Mouse (Mus musculus) adrenal gland, postnatal 25 days (tissue): ENCODE measurements around the gene Mtus2. TPM values are rescaled to one million over a fixed set of nuclear protein-coding genes. Genes with fewer than 3 reads are reported as not detected.
"Not testable (repeated sequence)": the region's sequence is repeated elsewhere in the genome, so short reads cannot be mapped to it uniquely, and the experiment has no call there.

Experiments
- DNase-seq: peaks from one replicate; pipeline ENCODE4 v3.0.0; 2021; ENCODE audit warnings: mixed read lengths
- total RNA-seq: library from RNA; stranded (reverse); gene quantifications from 2 replicates; pipeline ENCODE4 v1.2.3, GENCODE M21; 2021

Mtus2 gene
- total RNA-seq, 1 experiment from 2014 or later, result 4.7 TPM

GRCm38 (mm10) chr5:148283584-148283983 is 326.5 kb downstream of the Mtus2 start:
- DNase-seq, result no peak

- no peak for DNase-seq
Measured at GRCm38 (mm10) chr5:148287529-148287928, 330.4 kb downstream of the Mtus2 start.

- no peak for DNase-seq
Measured at GRCm38 (mm10) chr5:148288804-148289203, 331.7 kb downstream of the Mtus2 start.

GRCm38 (mm10) chr5:148289951-148290350 is 332.8 kb downstream of the Mtus2 start:
- DNase-seq, result no peak

GRCm38 (mm10) chr5:148292862-148293261 is 335.7 kb downstream of the Mtus2 start:
- no peak for DNase-seq

GRCm38 (mm10) chr5:148293346-148293745 is 336.2 kb downstream of the Mtus2 start:
- DNase-seq, result no peak

- no peak for DNase-seq
Measured at GRCm38 (mm10) chr5:148302968-148303367, 345.8 kb downstream of the Mtus2 start.

GRCm38 (mm10) chr5:148304112-148304511 is 347.0 kb downstream of the Mtus2 start:
- DNase-seq, result no peak

GRCm38 (mm10) chr5:148310790-148311189 is 353.7 kb downstream of the Mtus2 start:
- DNase-seq, result no peak

- DNase-seq, result no peak
Measured at GRCm38 (mm10) chr5:148312443-148312842, 355.3 kb downstream of the Mtus2 start.

GRCm38 (mm10) chr5:148314931-148315330 is 357.8 kb downstream of the Mtus2 start:
- DNase-seq, result peak; percentile 59

- DNase-seq, result peak; percentile 53
Measured at GRCm38 (mm10) chr5:148325317-148325885, 368.3 kb downstream of the Mtus2 start.

GRCm38 (mm10) chr5:148326295-148326694 is 369.2 kb downstream of the Mtus2 start:
- DNase-seq, result not testable (repeated sequence)

- no peak for DNase-seq
Measured at GRCm38 (mm10) chr5:148328982-148329381, 371.9 kb downstream of the Mtus2 start.

GRCm38 (mm10) chr5:148331229-148331776 is 374.2 kb downstream of the Mtus2 start:
- no peak for DNase-seq

GRCm38 (mm10) chr5:148331926-148332621 is 375.0 kb downstream of the Mtus2 start:
- no peak for DNase-seq

GRCm38 (mm10) chr5:148332622-148332974 is 375.5 kb downstream of the Mtus2 start:
- peak; percentile 55 for DNase-seq

GRCm38 (mm10) chr5:148339126-148339525 is 382.0 kb downstream of the Mtus2 start:
- DNase-seq, result no peak

- no peak for DNase-seq
Measured at GRCm38 (mm10) chr5:148342061-148342741, 385.1 kb downstream of the Mtus2 start.

GRCm38 (mm10) chr5:148344374-148344773 is 387.3 kb downstream of the Mtus2 start:
- DNase-seq, result no peak

- DNase-seq, result no peak
Measured at GRCm38 (mm10) chr5:148346543-148346942, 389.4 kb downstream of the Mtus2 start.

- no peak for DNase-seq
Measured at GRCm38 (mm10) chr5:148348153-148348552, 391.0 kb downstream of the Mtus2 start.

GRCm38 (mm10) chr5:148349327-148350011 is 392.3 kb downstream of the Mtus2 start:
- DNase-seq, result peak; percentile 45
